ENCODE assay signal across 25 mouse cellular contexts in genomic region chr14:122633416-122633815, GRCm38 (mm10).
"Had no signal": no experiment of that assay in that cellular context is flagged by ENCODE, and none has a peak within 500 bp of the region (broad histone marks: within the 10 kb centered on the region; RNA-seq: fewer than 3 reads in every experiment).

No protein-coding gene starts in this region.

- H3K4me2 ChIP-seq: heart, embryonic 12.5 days; hindbrain, embryonic 12.5 days; hindbrain, embryonic 14.5 days; intestine, embryonic 15.5 days; limb, embryonic 12.5 days; liver, embryonic 13.5 days; liver, embryonic 15.5 days had no signal

- DNase-seq: gastrocnemius, adult 2 months; gastrocnemius, postnatal 10 days; gastrocnemius, postnatal 25 days; heart, adult 18-20 months; heart, postnatal 10 days; heart, postnatal 4 days; kidney, postnatal 10 days; kidney, postnatal 4 days; liver; liver, embryonic 13.5 days; liver, postnatal 0 days had no signal

- H3K27ac ChIP-seq: gastrocnemius, adult 2 months; heart, embryonic 10.5 days; hindbrain, embryonic 10.5 days; hindbrain, embryonic 12.5 days; hindbrain, embryonic 14.5 days; intestine, embryonic 15.5 days; layer of hippocampus, adult 2 months; left cerebral cortex, adult 2 months; limb, embryonic 10.5 days; limb, embryonic 12.5 days; liver, embryonic 13.5 days; liver, embryonic 15.5 days had no signal

- ATAC-seq: hindbrain, embryonic 16.5 days; inflammation-experienced regulatory T-cells, adult 6 months; intestine, embryonic 15.5 days; intestine, postnatal 0 days; liver, postnatal 0 days had no signal

- H3K4me3 ChIP-seq: gastrocnemius, adult 2 months; heart, embryonic 10.5 days; heart, embryonic 12.5 days; hindbrain, embryonic 10.5 days; hindbrain, embryonic 12.5 days; intestine, embryonic 15.5 days; layer of hippocampus, adult 2 months; left cerebral cortex, adult 2 months; limb, embryonic 10.5 days; limb, embryonic 12.5 days; liver, embryonic 13.5 days; liver, embryonic 15.5 days had no signal

- H3K4me1 ChIP-seq: heart, embryonic 10.5 days; heart, embryonic 12.5 days; hindbrain, embryonic 10.5 days; hindbrain, embryonic 12.5 days; intestine, embryonic 15.5 days; liver, embryonic 13.5 days; liver, embryonic 15.5 days had no signal

- H3K9ac ChIP-seq: heart, embryonic 12.5 days; hindbrain, embryonic 12.5 days; hindbrain, embryonic 14.5 days; intestine, embryonic 15.5 days; limb, embryonic 12.5 days; liver, embryonic 13.5 days; liver, embryonic 15.5 days; liver, postnatal 0 days had no signal

- H3K27me3 ChIP-seq: heart, embryonic 12.5 days; hindbrain, embryonic 12.5 days; intestine, embryonic 15.5 days; limb, embryonic 12.5 days; liver, embryonic 13.5 days; liver, embryonic 15.5 days had no signal

- H3K36me3 ChIP-seq: heart, embryonic 10.5 days; heart, embryonic 12.5 days; hindbrain, embryonic 10.5 days; hindbrain, embryonic 12.5 days; intestine, embryonic 15.5 days; limb, embryonic 10.5 days; limb, embryonic 12.5 days; liver, embryonic 13.5 days; liver, embryonic 15.5 days had no signal

- H3K9me3 ChIP-seq: heart, embryonic 10.5 days; heart, embryonic 12.5 days; hindbrain, embryonic 10.5 days; hindbrain, embryonic 12.5 days; intestine, embryonic 15.5 days; limb, embryonic 10.5 days; limb, embryonic 12.5 days; liver, embryonic 13.5 days; liver, embryonic 15.5 days had no signal
